In genomic region chr11:80208860-80209800, GRCm38 (mm10) we compare ENCODE assay signal across 7 mouse cellular contexts. TPM values are rescaled to one million over a fixed set of nuclear protein-coding genes. Genes with fewer than 3 reads are reported as not detected.
DNase-seq lines count a peak whose midpoint lies in the region; ATAC-seq lines count a peak whose summit lies in the region.

TSS of gene Rhot1 (plus strand) at chr11:80209019.

- DNase-seq in adrenal gland, postnatal 14 days = peak; percentile 98
- peak; percentile 96 for DNase-seq in embryonic facial prominence, embryonic 11.5 days (ENCODE audit: low spot score)
- peak; percentile 99 for DNase-seq in heart, adult 11 months
- peak; percentile 98 for DNase-seq in kidney, adult 18-20 months
- DNase-seq in limb, embryonic 11.5 days (ENCODE audit: low spot score) = peak; percentile 99
- DNase-seq in midbrain, embryonic 14.5 days = peak; percentile 98
- peak; percentile 92 to 95 for DNase-seq in spleen, adult 18-20 months

- peak within 1 kb of the TSS; percentile 80 for H3K27ac ChIP-seq in embryonic facial prominence, embryonic 11.5 days (replicated peaks; ENCODE audit: low read depth, low read length)
- H3K27ac ChIP-seq in limb, embryonic 11.5 days (replicated peaks; ENCODE audit: low read depth, low read length) = peak within 1 kb of the TSS; percentile 81
- H3K27ac ChIP-seq in midbrain, embryonic 14.5 days (replicated peaks; ENCODE audit: low read depth, low read length) = peak within 1 kb of the TSS; percentile 92

- peak; percentile 87 for ATAC-seq in embryonic facial prominence, embryonic 11.5 days (replicated peaks; ENCODE audit: insufficient number of reproducible peaks, low FRiP score, low TSS enrichment, low read depth)
- ATAC-seq in limb, embryonic 11.5 days (ENCODE audit: insufficient number of reproducible peaks, low FRiP score, low TSS enrichment, low read depth) = peak; percentile 83
- peak; percentile 91 for ATAC-seq in midbrain, embryonic 14.5 days (ENCODE audit: low FRiP score, low TSS enrichment)

- H3K9me3 ChIP-seq in embryonic facial prominence, embryonic 11.5 days (replicated peaks; ENCODE audit: control insufficient read depth, low read length) = no peaks in the 10 kb centered on the region
- no peaks in the 10 kb centered on the region for H3K9me3 ChIP-seq in limb, embryonic 11.5 days (ENCODE audit: control insufficient read depth, low read length)
- H3K9me3 ChIP-seq in midbrain, embryonic 14.5 days (ENCODE audit: control insufficient read depth, low read length) = no peaks in the 10 kb centered on the region

- H3K27me3 ChIP-seq in embryonic facial prominence, embryonic 11.5 days (ENCODE audit: control insufficient read depth, insufficient read depth, low read length) = no peaks in the 10 kb centered on the region
- no peaks in the 10 kb centered on the region for H3K27me3 ChIP-seq in limb, embryonic 11.5 days (ENCODE audit: control insufficient read depth, insufficient read depth, low read length)
- H3K27me3 ChIP-seq in midbrain, embryonic 14.5 days (ENCODE audit: control insufficient read depth, insufficient read depth, low read length) = no peaks in the 10 kb centered on the region

- H3K4me3 ChIP-seq in embryonic facial prominence, embryonic 11.5 days (ENCODE audit: low read depth, low read length) = peak within 1 kb of the TSS; percentile 73
- peak within 1 kb of the TSS; percentile 97 for H3K4me3 ChIP-seq in limb, embryonic 11.5 days (ENCODE audit: low read depth, low read length)
- H3K4me3 ChIP-seq in midbrain, embryonic 14.5 days (replicated peaks; ENCODE audit: low read depth, low read length) = peak within 1 kb of the TSS; percentile 94

- H3K36me3 ChIP-seq in embryonic facial prominence, embryonic 11.5 days (replicated peaks; ENCODE audit: control insufficient read depth, insufficient read depth, low read depth, low read length) = no peaks in the 10 kb centered on the region
- H3K36me3 ChIP-seq in limb, embryonic 11.5 days (ENCODE audit: control insufficient read depth, insufficient read depth, low read length) = no peaks in the 10 kb centered on the region; the same call in 1 of the 2 replicates
- peaks cover 5% of the 10 kb centered on the region; the same call in 1 of the 2 replicates for H3K36me3 ChIP-seq in midbrain, embryonic 14.5 days (ENCODE audit: control insufficient read depth, insufficient read depth, low read length)

- H3K9ac ChIP-seq in embryonic facial prominence, embryonic 11.5 days (replicated peaks; ENCODE audit: low read length) = peak within 1 kb of the TSS; percentile 85
- peak within 1 kb of the TSS; percentile 91 for H3K9ac ChIP-seq in limb, embryonic 11.5 days (ENCODE audit: low read length)
- peak within 1 kb of the TSS; percentile 95 for H3K9ac ChIP-seq in midbrain, embryonic 14.5 days (replicated peaks; ENCODE audit: low read length)

- no peaks in the 10 kb centered on the region for H3K4me1 ChIP-seq in embryonic facial prominence, embryonic 11.5 days (ENCODE audit: control insufficient read depth, insufficient read depth, low read length)
- H3K4me1 ChIP-seq in limb, embryonic 11.5 days (ENCODE audit: control insufficient read depth, insufficient read depth, low read length) = peaks cover 2% of the 10 kb centered on the region
- H3K4me1 ChIP-seq in midbrain, embryonic 14.5 days (ENCODE audit: control insufficient read depth, insufficient read depth, low read length) = peaks cover 8% of the 10 kb centered on the region

- 0% methylated on average over 74 of the region's 78 CpGs for WGBS in embryonic facial prominence, embryonic 11.5 days
- WGBS in limb, embryonic 11.5 days = under 1% methylated on average over 78 of the region's 78 CpGs
- under 1% methylated on average over 78 of the region's 78 CpGs for WGBS in midbrain, embryonic 14.5 days

- peak within 1 kb of the TSS; percentile 46 for H3K4me2 ChIP-seq in embryonic facial prominence, embryonic 11.5 days (ENCODE audit: low read depth, low read length)
- peak within 1 kb of the TSS; percentile 46 for H3K4me2 ChIP-seq in limb, embryonic 11.5 days (ENCODE audit: low read depth, severe bottlenecking)
- peak within 1 kb of the TSS; percentile 64 for H3K4me2 ChIP-seq in midbrain, embryonic 14.5 days (ENCODE audit: low read length)

RNA-seq across cellular contexts. Expression of gene Rhot1, which starts in this region (rescaled TPM):
- 66.5 and 69.1 TPM in 2 replicates for total RNA-seq in adrenal gland, postnatal 14 days (2021)
- polyA plus RNA-seq in embryonic facial prominence, embryonic 11.5 days (2014; fragmentation: Nextera tagmentation; extraction: Ambion mirVana) = 70.2 and 73.1 TPM in 2 replicates
- polyA plus RNA-seq in limb, embryonic 11.5 days (2014; fragmentation: Nextera tagmentation; extraction: Ambion mirVana) = 55.7 and 59.1 TPM in 2 replicates
- 67.9 and 86.3 TPM in 2 replicates for polyA plus RNA-seq in midbrain, embryonic 14.5 days (2014; fragmentation: Nextera tagmentation; extraction: Ambion mirVana)

Comparison
In these comparisons a context has a peak if more than half of its experiments do, and no peak if none do; other contexts are left out.
1. Peak in every context shown above with its lines: DNase-seq, ATAC-seq, H3K4me3 ChIP-seq and H3K27ac ChIP-seq.